Mouse (Mus musculus) frontal cortex, postnatal 14 days (tissue): ENCODE data around the gene Pcsk6.
"Not testable (repeated sequence)": the region's sequence is repeated elsewhere in the genome, so short reads cannot be mapped to it uniquely, and the experiment has no call there.

Source experiments
- DNase-seq, 2 experiments: peaks; one replicate each; pipeline ENCODE4 v3.0.0; 2022; ENCODE audit warnings: low spot score in 2 of 2

The Pcsk6 gene

GRCm38 (mm10) chr7:66048446-66049230 is 187.1 kb downstream of the Pcsk6 start:
- DNase-seq: no peak

- no peak for DNase-seq
Measured at GRCm38 (mm10) chr7:66053946-66054483, 192.5 kb downstream of the Pcsk6 start.

DNA sequence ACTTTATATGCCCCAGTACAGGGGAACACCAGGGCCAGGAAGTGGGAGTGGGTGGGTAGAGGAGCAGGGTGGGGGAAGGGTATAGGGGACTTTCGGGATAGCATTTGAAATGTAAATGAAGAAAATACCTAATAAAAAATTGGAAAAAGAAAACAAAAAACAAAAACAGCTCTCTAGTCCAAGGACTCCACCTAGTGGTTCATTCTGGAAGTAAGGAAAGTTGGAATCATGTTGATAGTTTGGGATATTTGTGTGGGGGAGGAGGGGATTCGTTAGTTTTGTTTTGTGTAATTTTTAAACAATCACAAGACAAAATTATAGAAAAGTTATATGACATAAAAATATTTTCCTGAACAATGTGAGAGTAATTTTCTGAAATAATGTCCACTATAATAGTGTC is 193.8 kb downstream of the Pcsk6 start:
- not testable (repeated sequence) for DNase-seq

GRCm38 (mm10) chr7:66058703-66059102 is 197.2 kb downstream of the Pcsk6 start, which contains the start of gene Snrpa1:
TSS of gene Snrpa1 (plus strand) at chr7:66059003.
- DNase-seq: no peak

DNA sequence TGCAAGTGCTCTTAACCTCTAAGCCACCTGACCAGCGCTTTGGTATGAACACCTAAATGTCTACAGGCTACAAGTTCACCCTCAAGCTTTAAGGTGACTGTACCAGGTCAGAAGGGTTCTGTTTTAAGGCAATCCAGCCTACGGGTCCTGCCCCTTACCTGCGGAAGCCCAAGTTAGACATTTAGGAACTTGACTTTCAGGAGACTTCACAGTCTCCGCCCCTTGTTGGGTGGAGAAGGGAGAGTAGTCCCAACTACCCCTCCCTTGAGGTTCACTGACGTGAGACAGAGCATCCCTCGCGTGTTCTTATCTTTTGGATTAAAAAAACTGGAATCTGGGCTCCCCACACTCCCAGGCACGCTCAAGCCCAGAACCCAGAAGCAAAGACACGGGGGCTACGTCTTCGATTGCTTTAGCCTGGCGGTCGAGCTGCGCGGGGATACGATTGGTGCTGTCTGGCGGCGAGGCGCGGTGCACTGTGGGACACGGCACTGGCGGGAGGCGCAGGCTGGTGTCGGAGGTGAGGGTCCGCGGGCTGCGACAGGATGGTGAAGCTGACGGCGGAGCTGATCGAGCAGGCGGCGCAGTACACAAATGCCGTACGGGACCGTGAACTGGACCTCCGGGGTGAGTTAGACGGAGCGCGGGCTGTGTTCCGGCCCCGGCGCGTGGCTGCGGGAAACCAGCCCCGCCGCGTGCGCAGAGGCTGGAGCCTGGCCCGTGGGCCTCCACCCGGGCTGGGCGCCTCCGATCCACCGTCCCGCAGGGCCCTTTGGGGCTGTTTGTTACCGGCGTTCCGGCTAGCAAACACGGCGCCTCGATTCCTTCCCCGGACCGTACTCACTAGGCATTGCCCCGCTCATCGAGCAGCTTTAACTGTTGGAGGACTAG is 198.8 kb downstream of the Pcsk6 start:
- DNase-seq: peak; percentile 69 to 80

DNA sequence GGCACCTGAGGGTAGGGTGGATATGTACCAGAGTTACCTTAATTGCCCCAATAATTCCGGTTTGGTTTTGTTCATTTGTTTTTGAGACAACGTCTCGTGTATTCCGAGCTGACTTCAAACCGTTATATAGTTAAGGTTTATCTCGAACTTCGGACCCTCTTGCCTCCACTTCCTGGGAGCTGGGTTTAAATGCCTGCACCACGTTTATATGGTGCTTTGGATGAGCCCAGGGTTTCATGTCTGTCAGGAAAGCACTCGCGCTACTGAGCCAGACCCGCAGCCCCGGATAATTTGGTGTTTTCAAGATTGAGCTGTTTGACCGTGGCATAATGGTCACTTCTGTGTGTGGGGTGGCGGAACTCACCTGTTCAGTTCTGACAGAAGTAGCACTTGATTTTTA is 199.5 kb downstream of the Pcsk6 start:
- DNase-seq: no peak

GRCm38 (mm10) chr7:66076411-66076810 is 214.9 kb downstream of the Pcsk6 start:
- DNase-seq: no peak

- DNase-seq: peak; percentile 94 to 95
Measured at GRCm38 (mm10) chr7:66079364-66080230, 218.1 kb downstream of the Pcsk6 start, which contains the start of gene Selenos. TSS of gene Selenos (plus strand) at chr7:66079649.

DNA sequence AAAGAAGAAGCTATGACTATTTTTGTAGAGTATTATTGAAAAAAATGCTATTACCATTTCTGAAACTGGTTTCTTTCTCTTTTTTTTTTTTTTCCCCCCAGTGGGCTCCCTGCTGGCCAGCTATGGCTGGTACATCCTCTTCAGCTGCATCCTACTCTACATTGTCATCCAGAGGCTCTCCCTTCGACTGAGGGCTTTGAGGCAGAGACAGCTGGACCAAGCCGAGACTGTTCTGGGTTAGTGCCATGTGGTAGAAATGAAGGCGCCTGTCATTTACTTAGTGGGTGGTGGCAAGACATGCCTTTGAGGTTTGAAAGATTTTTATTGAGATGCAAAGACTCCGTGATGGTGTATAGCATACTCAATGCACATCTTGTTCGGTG is 218.7 kb downstream of the Pcsk6 start:
- no peak for DNase-seq

DNA sequence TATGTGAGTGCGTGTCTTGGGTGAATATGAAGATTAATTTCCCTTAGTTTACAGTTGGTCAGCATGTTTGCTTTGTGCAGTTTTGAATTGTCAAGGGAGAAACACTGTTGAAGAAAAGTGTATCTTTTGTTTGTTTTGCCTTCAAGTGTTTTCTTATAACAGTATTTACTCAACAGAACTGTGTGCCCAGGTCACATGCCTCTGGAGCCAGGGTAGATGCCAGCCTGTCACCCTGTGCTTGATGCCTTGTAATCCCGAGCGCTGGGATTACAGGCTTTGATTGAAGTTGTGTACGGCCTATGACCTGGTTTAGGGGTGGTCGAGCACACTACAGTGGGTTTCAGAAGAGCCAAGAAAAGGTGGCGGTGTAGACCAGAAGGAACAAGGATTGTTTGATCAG is 222.2 kb downstream of the Pcsk6 start:
- no peak for DNase-seq

DNA sequence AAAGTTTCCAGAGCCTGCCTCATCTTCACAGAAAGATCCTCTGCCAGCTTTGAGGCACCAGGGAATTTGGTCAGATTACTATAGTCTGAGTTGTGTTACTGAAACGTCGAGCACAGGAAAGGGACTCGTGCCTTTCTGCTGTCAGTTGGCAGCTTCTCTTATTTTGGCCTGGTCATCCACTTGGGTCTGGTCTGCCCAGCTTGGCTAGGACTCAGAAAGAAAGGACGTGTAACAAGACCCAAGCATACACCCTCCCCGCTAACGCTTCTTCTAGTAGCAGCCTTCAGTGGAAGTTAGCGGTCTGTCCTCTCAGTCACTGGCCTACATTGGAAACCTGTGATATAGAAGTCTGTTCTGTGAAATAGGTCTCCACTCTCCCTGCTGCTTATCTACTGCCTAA is 223.0 kb downstream of the Pcsk6 start:
- DNase-seq: no peak

DNA sequence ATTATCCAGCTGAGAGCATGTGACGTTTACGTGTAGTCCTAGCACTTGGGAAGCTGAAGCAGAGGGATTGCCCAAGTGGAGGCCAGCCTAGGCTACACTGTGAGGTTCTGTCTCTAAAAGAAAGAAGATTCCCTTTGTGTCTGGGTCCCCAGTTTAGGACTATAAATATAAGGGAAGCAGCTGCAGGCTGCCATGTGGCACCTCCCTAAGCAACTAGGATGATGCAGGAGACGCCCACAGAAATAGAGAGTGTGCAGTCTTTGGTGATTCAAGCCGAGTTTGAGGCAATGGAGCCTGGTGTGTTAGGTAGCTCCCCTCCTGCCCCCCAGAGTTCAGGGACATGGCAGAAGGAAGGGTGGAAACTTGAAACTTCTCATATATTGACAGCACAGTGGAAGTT is 226.1 kb downstream of the Pcsk6 start:
- no peak for DNase-seq

GRCm38 (mm10) chr7:66088077-66088476 is 226.5 kb downstream of the Pcsk6 start:
- DNase-seq: no peak

- DNase-seq: no peak
Measured at GRCm38 (mm10) chr7:66090676-66091190, 229.2 kb downstream of the Pcsk6 start.

DNA sequence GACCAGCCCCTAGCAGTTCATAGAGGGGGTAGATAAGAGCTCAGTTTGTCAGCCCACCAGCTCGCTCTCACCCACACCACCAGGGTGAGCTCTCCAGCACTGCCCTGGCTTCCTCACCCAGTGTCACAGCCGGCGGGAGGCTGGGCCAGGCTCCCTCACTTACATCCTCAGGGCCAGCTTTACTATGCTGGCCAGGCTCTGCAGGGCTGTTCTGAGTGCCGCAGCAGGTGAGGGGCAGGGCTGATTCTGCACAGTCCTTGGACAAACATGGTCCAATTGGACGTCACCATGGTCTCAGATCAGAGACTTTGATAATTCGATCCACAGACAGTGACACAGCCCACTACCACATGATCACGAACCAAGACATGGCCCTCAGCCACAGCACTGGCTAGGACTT is 230.0 kb downstream of the Pcsk6 start:
- no peak for DNase-seq

- DNase-seq: no peak
Measured at GRCm38 (mm10) chr7:66092656-66093055, 231.1 kb downstream of the Pcsk6 start.

DNA sequence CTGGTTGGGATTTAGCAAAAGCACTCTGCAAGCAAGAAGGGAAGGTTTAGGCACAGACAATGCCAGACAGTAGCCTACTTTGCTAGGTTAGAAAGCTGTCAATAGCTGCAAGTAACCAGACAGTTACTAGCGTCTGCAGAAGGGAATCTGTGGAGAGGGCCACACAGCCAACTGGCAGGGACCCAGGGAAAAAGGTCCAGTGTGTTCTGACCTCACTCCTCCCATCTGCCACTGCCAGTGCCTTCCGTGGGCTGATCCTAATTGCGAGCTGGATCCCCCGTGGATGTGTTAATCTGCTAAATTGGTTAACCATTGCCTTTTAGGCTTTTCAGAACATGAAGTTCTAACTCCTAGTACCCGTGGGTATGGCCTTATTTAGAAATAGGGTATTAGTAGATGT is 232.6 kb downstream of the Pcsk6 start:
- DNase-seq: no peak

GRCm38 (mm10) chr7:66098803-66099202 is 237.3 kb downstream of the Pcsk6 start:
- no peak for DNase-seq
